Mouse (Mus musculus) C2C12 (cell line): ENCODE data around the gene Foxn3. TPM values are rescaled to one million over a fixed set of nuclear protein-coding genes. Genes with fewer than 3 reads are reported as not detected.

Experiments
- H3K27me3 ChIP-seq: one replicate; pipeline ENCODE4 v1.6.1; 2011; ENCODE audit not compliant: control insufficient read depth, insufficient read depth, insufficient read length
- H3K36me3 ChIP-seq: one replicate; pipeline ENCODE4 v1.6.1; 2011; ENCODE audit not compliant: control insufficient read depth, insufficient read depth
- H3K4me3 ChIP-seq: one replicate; pipeline ENCODE4 v1.5.1; 2011; ENCODE audit warnings: mild to moderate bottlenecking, control low read depth; ENCODE audit not compliant: poor library complexity, insufficient read depth, severe bottlenecking
- H3K79me2 ChIP-seq: one replicate; pipeline ENCODE4 v1.6.1; 2011; ENCODE audit not compliant: control insufficient read depth, insufficient read depth
- H3K79me3 ChIP-seq: one replicate; pipeline ENCODE4 v1.6.1; 2011; ENCODE audit warnings: low read depth, control low read depth
- H3ac ChIP-seq: one replicate; pipeline ENCODE3; 2011; ENCODE audit warnings: low read depth; ENCODE audit not compliant: control insufficient read depth, insufficient read length
- CEBPB ChIP-seq: IDR thresholded peaks from one replicate; pipeline ENCODE4 v1.6.1; 2011; ENCODE audit warnings: low read depth, mild to moderate bottlenecking, control low read depth, moderate library complexity
- CTCF ChIP-seq: IDR thresholded peaks from one replicate; pipeline ENCODE4 v1.5.1; 2011; ENCODE audit not compliant: control insufficient read depth, insufficient read depth, insufficient read length
- FOSL1 ChIP-seq: IDR thresholded peaks from one replicate; pipeline ENCODE4 v1.8.0; 2011; ENCODE audit warnings: mild to moderate bottlenecking, low read length; ENCODE audit not compliant: poor library complexity, insufficient read depth, severe bottlenecking
- MAX ChIP-seq: IDR thresholded peaks from one replicate; pipeline ENCODE4 v1.6.1; 2011; ENCODE audit warnings: mild to moderate bottlenecking, control low read depth
- MYOD1 ChIP-seq: IDR thresholded peaks from one replicate; pipeline ENCODE4 v1.6.1; 2011; ENCODE audit warnings: low read depth; ENCODE audit not compliant: control insufficient read depth, insufficient read length
- MYOG ChIP-seq: IDR thresholded peaks from one replicate; pipeline ENCODE4 v1.6.1; 2011; ENCODE audit not compliant: control insufficient read depth, insufficient read length; ENCODE audit errors: extremely low read depth
- USF1 ChIP-seq: IDR thresholded peaks from one replicate; pipeline ENCODE4 v1.6.1; 2011; ENCODE audit warnings: low read depth, mild to moderate bottlenecking, control low read depth, moderate library complexity
- polyA plus RNA-seq: library from polyadenylated mRNA; unstranded; fragments of >200 nt; fragmentation: generic; extraction: Trizol; gene quantifications from one replicate; pipeline ENCODE4 v1.2.1, GENCODE M21; 2012; ENCODE audit warnings: missing spikeins

Foxn3 gene
- polyA plus RNA-seq, 1 experiment: 4.2 TPM

DNA sequence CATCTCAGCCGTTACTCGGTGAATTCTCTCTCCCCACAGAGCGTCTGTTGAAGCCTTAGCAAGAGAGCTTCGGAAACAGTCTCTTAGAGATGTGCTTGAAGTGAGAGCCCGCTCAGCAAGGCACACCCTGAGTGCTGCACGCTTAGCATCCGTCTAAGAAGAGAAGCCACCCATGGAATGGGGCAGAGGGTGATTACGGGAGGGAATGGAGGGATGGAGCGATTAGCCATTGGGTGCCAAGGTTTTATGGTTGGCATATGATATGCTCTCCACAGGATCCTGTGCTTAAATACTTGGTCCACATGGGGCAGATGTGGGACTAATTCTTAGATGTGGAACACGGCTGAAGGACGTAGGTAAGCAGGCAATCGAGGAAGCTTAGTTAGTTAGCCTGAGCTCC lies 45.3 kb downstream of the Foxn3 start:
- H3K4me3 ChIP-seq: no peak overlapping the region
- TF ChIP-seq MYOG (no peak), CEBPB (no peak), FOSL1 (no peak), MAX (no peak)
- no peaks in the 10 kb centered on the region for H3K27me3 ChIP-seq
- no peaks in the 10 kb centered on the region for H3K79me3 ChIP-seq
- no peak overlapping the region for H3ac ChIP-seq
- no peaks in the 10 kb centered on the region for H3K36me3 ChIP-seq
- no peaks in the 10 kb centered on the region for H3K79me2 ChIP-seq

DNA sequence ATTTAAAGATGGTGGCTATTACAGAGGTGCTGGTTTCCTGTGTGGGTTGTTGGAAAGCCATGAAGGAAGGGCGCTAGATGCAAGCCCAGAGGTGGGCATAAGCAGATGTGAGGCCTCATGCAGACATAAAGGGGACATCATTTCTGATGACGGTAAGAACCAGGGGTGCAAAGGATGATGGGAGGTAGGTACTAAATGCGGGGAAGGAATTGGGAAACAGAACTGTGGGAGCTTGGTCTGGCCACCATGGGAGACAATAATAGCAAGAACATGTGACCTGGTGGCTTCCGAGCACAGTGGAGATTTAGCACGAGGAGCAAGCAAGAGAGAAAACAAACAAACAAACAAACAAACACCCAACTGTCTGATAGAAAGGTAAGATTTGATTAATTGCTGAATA lies 46.1 kb downstream of the Foxn3 start:
- Histone ChIP-seq H3K27me3 (no peaks in the 10 kb centered on the region), H3K79me2 (no peaks in the 10 kb centered on the region), H3ac (no peak overlapping the region), H3K79me3 (no peaks in the 10 kb centered on the region), H3K36me3 (no peaks in the 10 kb centered on the region), H3K4me3 (no peak overlapping the region)
- TF ChIP-seq FOSL1: no peak
- no peak for TF ChIP-seq CTCF

DNA sequence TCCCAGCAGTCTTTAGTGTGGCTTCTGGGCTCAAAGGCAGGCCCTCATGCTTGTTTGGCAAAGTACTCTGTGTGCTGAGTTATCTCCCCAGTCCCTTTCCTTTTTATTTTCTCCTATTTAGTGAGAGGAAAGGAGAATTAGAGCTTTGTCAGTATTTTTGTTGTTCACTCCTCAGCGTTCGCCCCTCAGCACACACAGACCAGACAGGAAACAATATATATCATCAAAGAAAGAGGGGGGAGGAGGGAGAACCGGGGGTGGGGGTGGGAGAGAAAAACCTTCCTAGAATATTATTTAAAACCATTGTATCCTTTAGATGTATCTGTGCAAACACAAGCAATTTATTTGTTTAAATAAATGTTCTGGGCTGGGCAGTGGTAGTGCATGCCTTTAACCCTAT lies 47.9 kb downstream of the Foxn3 start:
- Histone ChIP-seq H3K4me3 (no peak overlapping the region), H3K79me2 (no peaks in the 10 kb centered on the region), H3K27me3 (no peaks in the 10 kb centered on the region), H3K36me3 (no peaks in the 10 kb centered on the region), H3ac (no peak overlapping the region), H3K79me3 (no peaks in the 10 kb centered on the region)
- TF ChIP-seq CTCF (no peak), FOSL1 (no peak), MAX (no peak), CEBPB (no peak), MYOG (no peak)

DNA sequence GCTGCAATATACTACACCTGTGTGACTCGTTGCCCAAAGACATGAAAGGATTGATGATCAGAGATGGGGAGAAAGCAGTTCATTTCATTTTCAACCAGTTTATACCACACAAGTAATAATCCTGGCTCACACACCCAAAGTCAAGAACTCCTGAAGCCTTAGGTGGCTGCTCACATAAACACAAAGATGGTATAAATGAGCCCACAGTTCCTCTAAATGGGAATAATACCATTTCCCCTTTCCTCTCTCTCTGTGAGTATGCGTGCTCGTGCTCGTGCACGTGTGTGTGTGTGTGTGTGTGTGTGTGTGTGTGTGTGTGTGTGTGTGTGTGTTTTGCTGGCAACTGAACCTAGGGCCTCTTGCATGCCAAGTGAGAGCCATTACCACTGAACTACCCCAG lies 51.7 kb downstream of the Foxn3 start:
- Histone ChIP-seq H3ac (no peak overlapping the region), H3K79me2 (no peaks in the 10 kb centered on the region), H3K4me3 (no peak overlapping the region), H3K79me3 (no peaks in the 10 kb centered on the region), H3K36me3 (no peaks in the 10 kb centered on the region), H3K27me3 (no peaks in the 10 kb centered on the region)
- no peak for TF ChIP-seq CEBPB

DNA sequence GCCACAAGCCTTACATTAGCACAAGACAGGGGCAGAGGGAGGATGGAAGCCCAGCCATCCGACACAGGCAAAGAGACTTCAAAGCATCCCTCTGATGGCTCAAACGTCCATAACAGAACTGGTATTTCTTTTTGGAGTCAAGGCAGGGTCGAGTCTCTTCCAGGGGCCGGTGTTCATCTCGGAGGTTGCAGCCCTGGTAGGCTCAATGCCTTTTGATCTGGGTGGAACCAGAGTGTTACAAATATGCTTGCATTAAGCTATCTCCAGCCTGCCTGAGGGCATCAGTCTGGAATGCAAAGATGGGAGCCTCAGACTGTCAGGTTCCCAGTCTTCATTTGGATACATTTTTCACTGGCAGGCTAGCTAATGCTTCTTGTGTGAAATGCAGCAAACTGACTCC lies 52.6 kb downstream of the Foxn3 start:
- H3K27me3 ChIP-seq: no peaks in the 10 kb centered on the region
- TF ChIP-seq CEBPB: no peak
- TF ChIP-seq MYOG: no peak
- no peak for TF ChIP-seq USF1
- TF ChIP-seq MYOD1: no peak
- no peak for TF ChIP-seq CTCF
- TF ChIP-seq FOSL1: no peak
- H3ac ChIP-seq: no peak overlapping the region
- no peaks in the 10 kb centered on the region for H3K36me3 ChIP-seq
- H3K79me3 ChIP-seq: no peaks in the 10 kb centered on the region
- H3K79me2 ChIP-seq: no peaks in the 10 kb centered on the region
- H3K4me3 ChIP-seq: no peak overlapping the region

DNA sequence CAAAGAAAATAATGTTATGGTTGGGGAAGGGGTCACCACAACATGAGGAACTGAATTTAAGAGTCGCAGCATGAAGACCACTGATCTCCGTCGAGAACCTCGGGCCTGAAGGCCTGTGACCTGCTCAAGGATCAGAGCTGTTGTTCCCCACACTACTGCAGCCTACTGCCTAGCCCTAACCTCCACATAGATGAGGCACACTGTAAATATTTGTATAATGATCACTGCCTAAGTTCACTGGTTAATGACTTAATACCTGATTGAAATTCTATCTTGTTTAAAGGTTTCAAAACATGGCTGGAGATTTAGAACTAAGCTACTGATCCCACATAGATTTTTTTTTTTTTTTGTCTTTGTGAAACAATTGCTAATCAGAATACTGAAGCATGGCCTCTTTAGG lies 61.2 kb downstream of the Foxn3 start:
- TF ChIP-seq MAX (no peak), MYOD1 (no peak), CEBPB (no peak), FOSL1 (no peak), MYOG (no peak), CTCF (no peak), USF1 (no peak)
- Histone ChIP-seq H3K79me3 (no peaks in the 10 kb centered on the region), H3K27me3 (no peaks in the 10 kb centered on the region), H3K36me3 (no peaks in the 10 kb centered on the region), H3K4me3 (no peak overlapping the region), H3K79me2 (no peaks in the 10 kb centered on the region), H3ac (no peak overlapping the region)

DNA sequence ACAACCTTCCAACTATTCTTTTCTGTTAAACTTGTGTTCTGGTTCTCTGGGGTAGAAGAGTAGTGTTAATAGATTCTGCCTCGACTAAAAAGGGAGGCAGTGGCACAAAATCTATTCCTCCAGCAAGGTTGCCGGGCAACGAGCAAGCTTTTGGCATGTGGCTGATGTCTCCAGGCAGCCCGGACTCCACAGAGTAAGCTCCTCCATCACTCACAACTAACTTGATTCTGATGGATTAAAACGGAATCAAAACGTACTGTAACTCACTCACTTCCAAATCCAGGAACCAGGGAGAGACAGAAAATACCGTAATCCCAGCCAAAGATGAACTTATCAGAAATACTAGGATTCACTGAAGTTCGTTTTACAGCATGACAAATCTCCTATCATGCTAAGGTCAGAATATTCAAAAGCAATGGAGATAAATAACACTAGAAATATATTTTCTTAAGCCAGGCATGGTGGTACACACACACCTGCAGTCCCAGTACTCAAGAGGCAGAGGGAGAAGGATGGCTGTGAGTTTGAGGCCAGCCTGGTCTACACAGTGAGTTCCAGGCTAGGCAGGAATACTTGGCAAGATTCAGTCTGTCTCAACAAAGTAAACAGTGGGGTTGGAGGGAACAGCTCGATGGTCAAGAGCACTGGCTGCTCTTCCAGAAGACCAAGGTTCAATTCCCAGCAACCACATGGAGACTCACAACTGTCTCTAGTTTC lies 64.2 kb downstream of the Foxn3 start:
- Histone ChIP-seq H3K4me3 (no peak overlapping the region), H3K27me3 (no peaks in the 10 kb centered on the region), H3K79me2 (no peaks in the 10 kb centered on the region), H3K79me3 (no peaks in the 10 kb centered on the region), H3ac (no peak overlapping the region), H3K36me3 (no peaks in the 10 kb centered on the region)
- no peak for TF ChIP-seq MYOD1
- TF ChIP-seq MYOG: no peak
- no peak for TF ChIP-seq CEBPB
- no peak for TF ChIP-seq USF1
- no peak for TF ChIP-seq CTCF
- TF ChIP-seq MAX: no peak
- no peak for TF ChIP-seq FOSL1
